Mouse (Mus musculus): Measurements from ENCODE around the gene Vwa1.
"Not testable (repeated sequence)": the region's sequence is repeated elsewhere in the genome, so short reads cannot be mapped to it uniquely, and the experiment has no call there.

The Vwa1 gene

DNA sequence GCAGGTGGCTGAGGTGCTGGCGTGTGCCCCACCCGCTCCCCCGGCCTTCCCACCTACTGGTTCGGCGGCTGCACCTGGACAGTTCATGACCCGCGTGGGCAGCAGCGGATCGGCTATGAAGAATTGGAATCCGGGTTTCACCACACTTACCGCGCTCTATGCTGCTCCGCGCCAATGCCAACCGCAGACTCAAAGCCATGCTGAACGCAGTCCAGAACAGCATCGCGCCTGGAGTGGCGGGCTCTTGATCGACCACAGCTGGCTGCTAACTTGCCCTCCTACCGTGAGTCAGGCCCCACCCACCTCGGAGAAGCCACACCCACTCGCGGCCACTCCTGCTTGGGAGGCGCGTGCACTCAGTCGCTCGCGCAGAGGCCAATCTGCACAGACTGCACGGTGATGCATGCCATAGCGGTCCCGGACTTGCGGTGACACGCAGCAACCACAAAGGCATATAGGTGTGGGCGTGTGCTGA, at the start of gene Vwa1:
TSS of gene Vwa1 (minus strand) at position 419 of the 475 bp plus-strand sequence.
- peak; percentile 53 to 74 for DNase-seq (ENCODE audit: low spot score in 2 of 2)

DNA sequence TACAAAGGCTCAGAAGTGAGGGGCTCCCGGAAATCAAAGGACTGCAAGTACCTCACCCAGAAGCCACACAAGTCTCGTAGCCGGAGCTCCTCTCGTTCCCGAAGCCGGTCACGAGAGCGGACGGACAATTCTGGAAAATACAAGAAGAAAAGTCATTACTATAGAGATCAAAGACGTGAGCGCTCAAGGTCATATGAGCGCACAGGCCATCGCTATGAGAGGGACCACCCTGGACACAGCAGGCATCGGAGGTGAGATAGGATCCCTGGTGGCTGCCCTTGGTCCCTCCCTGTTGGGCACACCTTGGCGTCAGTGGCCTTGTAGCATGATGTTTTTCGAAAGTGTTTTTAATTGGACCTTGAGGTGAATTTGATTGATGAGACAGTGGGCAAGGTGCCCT, 48.9 kb upstream of the Vwa1 start:
- DNase-seq (ENCODE audit: low spot score in 2 of 2), result no peak

DNA sequence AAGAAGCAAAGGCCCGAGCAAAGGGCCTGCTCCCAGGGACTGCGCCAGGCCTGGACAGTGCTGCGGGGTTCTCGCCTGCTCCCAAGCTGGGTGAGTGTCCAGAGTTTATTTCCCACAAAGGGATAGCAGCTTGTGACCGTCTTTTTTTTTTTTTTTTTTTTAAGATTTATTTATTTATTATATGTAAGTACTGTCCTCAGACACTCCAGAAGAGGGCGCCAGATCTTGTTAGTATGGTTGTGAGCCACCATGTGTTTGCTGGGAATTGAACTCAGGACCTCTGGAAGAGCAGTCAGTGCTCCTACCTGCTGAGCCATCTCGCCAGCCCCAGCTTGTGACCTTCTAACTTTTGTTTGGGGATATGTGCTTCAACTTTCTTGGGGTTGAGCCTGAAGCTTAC, 46.5 kb upstream of the Vwa1 start:
- DNase-seq (ENCODE audit: low spot score in 2 of 2), result no peak

DNA sequence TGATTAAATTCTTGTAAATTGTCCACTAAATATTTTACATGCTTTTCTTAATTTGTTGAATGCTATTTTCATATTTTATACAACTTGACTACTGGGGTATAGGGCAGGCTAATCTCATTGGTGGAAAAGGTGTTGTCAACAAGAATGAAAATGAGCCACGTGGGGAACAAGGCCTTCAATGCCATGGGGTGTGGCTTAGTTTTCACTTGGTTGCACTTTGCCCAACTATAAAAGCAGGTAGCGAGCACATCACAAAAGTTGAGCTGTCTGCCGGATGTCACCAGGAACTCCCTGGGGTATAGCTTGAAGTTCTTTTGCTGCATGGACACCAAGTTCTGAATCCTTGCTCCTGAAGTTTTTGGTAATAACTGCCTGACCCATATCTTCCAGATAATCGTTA, 43.0 kb upstream of the Vwa1 start:
- no peak for DNase-seq (ENCODE audit: low spot score in 2 of 2)

DNA sequence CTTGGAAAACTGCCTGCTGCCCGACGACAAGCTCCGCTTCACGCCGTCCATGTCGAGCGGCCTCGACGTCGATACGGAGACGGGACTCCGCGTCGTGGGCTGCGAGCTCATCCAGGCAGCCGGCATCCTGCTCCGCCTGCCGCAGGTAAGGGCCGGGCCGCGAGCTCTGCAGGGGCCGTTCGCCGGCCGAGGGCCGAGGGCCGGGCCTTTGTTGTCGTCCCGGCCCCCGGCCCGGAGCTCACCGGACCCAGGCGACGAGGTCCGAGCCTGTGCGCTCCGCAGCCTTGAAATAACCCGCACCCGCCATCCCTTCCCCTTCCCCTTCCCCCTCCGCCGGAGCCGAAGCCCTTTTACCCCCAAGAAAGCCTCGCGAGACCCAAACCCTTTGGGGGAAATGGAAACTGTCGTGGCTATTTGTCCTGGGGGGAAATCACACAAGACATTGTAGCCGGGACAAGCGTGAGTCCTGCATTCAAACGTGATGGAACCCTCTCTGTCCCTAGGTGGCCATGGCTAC, 38.2 kb upstream of the Vwa1 start:
- DNase-seq (ENCODE audit: low spot score in 2 of 2), result peak in 1 of 2 experiments; percentile 40

DNA sequence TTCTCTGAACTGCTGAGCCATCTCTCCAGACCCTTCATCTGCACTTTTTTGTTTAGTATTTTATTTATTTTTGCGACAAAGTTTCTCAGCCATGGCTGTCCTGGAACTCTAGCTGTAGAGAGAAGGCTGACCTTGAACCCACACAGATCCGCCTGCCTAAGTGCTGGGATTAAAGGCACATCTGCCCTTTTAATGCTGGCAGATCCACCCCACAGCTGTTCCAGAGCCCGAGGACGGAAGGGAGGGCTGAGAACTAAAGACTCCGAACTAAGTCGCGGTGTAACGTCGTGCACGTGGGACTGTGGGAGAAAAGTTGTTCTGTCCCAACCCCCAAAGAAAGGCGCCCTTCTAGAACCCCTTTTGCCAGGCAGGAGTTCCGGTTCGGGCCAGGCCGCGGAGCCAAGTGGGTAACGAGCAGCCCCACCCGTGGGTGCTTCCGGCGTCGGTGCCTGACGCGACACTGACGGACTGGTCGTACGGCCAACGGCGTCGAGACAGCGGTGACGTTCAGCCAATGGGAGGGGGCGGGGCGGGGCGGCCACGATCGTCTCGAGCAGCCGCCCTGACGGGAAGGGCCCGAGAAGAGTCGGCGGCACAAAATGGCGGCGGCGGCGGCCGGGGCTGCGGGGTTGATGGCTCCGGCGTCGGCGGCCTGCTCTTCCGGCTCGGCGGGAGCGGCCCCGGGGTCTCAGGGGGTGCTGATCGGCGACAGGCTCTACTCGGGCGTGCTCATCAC, 37.6 kb upstream of the Vwa1 start, which contains the start of gene Ccnl2:
TSS of gene Ccnl2 (plus strand) at position 561 of the 736 bp plus-strand sequence.
- peak; percentile 86 to 95 for DNase-seq (ENCODE audit: low spot score in 2 of 2)

DNA sequence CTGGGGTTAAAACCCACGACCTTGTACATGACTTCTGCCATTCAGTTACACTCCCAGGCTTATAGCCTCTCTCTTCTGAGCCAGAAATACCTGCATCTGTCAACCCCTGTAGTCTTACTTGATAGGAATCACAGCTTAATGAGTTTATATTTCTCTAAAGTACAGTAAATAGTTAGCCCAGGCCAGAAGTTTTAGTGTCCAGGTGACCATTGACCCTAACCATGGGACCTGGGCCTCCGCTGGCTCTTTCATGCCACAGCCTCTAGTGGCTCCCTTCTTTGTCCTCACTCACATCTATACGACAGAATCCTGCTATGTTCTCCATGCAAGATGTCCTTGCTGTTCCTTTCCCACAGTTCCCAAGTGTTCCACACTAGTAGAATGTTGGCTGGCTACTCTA, 33.3 kb upstream of the Vwa1 start:
- no peak for DNase-seq (ENCODE audit: low spot score in 2 of 2)

DNA sequence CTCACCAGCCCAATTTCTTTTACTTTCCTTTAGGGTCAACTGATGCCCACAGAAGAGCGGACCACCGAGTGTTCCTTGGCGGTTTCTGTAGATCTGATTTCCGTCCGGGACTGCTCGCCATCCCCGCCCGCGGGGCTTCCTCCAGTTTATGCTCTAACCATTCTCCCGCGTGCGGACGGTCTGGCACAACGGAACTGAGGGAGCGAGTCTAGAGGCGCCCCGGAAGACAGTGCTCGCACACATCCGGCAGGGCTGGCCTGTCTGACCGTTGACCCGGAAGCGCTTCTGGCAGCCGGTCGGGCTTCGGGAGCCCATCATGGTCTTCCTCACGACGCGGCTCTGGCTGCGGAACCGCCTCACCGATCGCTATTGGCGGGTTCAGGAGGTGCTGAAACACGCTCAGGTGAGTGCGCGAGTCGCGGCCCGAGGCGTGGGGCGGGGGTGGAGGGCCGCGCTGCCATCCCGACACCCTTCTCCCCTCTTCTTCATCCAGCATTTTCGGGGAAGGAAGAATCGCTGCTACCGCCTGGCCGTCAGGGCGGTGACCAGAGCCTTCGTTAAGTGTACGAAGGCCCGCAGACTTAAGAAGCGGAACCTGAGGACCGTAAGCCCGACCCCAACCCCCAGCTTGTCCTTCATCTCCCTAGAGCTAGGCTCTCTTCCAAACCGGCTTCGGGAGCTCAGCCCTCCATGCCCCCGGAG, 29.0 kb upstream of the Vwa1 start:
- DNase-seq (ENCODE audit: low spot score in 2 of 2), result peak; percentile 98 to 99

DNA sequence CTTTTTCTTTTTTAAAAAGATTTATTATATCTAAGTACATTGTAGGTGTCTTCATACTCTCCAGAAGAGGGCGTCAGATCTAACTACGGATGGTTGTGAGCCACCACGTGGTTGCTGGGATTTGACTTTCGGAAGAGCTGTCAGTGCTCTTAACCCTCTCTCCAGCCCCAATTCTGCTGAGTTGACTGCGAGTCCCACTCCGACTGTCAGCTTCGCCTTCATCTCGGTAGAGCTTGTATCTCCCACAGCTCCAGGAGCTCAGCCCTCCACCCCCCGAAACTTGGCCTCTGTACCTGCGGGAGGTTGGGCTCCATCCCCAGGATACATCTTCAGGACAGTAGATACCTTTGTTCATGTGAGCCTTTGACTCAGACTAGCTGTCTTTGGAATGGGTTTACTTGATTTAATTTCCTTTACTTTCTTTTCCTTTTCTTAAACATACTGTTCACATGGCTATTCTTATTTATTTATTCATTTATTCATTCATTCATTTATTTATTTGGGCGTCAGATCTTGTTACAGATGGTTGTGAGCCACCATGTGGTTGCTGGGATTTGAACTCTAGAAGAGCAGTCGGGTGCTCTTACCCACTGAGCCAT, 28.3 kb upstream of the Vwa1 start, which contains the start of gene Mrpl20:
TSS of gene Mrpl20 (plus strand) at position 138 of the 599 bp plus-strand sequence.
- DNase-seq (ENCODE audit: low spot score in 2 of 2), result no peak

DNA sequence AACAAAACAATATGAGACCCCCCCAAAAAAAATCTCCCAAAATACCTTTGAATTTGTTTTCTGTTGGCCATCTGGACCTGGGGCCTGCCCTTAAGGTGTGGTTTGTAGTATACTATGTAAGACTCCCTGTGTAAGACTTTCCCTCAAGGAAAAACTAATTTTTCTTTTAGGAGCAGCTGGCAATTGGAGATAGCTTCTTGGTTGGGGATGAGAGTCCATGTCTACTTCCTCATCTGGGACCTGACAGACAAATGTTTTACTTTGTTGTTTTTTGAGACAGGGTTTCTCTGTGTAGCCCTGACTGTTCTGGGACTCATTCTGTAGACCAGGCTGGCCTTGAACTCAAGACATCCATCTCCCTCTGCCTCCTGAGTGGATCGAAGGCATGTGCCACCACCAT, 27.6 kb upstream of the Vwa1 start:
- DNase-seq (ENCODE audit: low spot score in 2 of 2), result no peak

DNA sequence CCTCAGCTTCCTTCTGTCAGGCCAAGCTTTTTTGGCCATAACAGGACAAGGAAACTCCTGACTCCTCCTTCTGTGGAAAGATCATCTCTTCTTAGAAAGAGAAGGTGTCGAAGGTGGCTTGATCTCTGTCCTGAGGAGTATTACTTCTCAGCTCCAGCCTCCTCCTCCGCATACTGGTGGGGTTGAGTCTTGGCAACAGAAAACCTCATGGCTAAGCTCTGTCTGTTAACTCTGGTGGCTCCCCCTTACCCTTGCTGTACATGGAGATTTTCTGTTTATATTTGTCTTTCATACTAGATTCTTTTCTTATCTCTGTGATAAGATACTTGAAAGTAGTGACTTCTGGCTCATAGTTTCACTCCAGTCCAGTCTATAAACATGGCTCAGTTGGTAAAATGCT, 19.2 kb upstream of the Vwa1 start:
- no peak for DNase-seq (ENCODE audit: low spot score in 2 of 2)

DNA sequence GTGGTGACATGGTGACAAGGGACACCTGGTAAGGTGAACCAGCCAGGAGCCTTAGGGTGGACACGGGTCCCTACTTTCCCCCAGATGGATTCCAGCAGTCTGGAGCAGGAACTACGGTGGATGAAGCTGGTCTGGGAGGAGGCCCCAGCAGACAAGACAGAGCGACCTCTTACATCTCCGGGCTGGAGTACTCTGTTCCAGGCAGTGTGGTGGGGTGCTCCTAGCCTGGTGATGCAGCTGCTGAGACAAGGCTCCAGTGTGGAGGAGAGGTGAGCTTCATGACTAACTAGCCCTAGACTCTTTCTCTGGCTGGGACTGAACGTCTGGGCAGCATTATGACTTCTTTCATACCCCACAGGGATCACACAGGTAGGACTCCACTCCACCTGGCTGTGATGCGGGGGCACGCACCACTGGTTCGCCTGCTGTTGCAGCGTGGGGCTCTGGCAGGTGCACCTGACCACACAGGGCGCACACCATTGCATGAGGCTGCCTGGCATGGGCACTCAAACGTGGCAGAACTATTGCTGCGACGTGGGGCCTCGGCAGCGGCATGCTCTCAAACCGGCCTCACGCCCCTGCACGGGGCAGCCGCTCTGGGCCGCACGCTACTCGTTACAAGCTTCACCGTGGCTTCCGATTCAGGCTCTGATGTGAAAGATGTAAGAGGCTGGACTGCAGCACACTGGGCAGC, 16.9 kb upstream of the Vwa1 start:
- DNase-seq (ENCODE audit: low spot score in 2 of 2), result no peak

DNA sequence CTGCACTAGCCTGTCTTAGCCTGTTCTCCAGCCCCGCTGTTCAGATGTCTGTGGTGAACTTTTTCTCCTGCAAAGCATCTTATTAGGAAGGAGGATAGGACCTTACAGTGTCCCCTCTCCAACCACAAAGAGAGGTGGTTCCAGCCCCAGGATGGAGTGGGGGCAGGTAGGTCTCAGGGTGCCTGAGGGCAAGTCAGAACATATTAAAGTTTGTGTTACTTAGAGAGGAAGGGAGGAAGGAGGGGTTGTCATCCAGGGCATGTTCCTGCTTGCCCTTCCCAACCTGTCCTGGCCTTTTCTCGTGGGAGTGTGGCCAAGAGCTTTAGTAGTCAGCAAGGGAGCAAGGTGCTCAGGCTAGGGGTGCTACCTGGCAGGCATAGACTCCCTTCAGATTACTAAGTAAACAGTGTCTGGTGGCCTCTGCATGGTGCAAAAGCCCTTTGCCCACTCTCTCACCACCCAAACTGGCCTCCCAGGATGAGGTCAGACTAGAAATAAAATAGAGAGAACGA, 16.2 kb upstream of the Vwa1 start:
- no peak for DNase-seq (ENCODE audit: low spot score in 2 of 2)

DNA sequence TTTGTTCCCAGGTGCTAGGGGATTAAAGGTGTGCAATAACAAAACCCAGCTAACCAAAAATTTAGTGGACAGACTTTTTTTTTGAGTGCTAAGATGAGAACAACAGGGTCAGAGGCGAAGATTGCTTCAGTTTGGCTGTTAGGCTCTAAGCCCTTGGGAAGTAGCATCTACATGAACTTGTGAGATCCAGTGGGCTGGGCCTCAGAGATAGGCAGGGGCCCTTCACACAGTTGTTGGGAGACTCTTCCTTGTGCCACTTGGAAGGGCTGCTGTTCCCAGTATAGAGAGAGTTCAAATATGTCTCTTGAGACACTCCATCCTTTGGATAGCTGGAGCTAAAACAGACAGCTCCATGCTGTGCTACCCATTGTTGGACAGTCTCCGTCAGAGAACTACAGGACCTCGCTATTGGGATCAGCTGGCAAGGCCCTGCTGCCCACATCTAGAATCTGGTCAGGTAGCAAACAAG, 15.6 kb upstream of the Vwa1 start, which contains the start of gene Ankrd65:
TSS of gene Ankrd65 (plus strand) at position 419 of the 469 bp plus-strand sequence.
- DNase-seq (ENCODE audit: low spot score in 2 of 2), result no peak

DNA sequence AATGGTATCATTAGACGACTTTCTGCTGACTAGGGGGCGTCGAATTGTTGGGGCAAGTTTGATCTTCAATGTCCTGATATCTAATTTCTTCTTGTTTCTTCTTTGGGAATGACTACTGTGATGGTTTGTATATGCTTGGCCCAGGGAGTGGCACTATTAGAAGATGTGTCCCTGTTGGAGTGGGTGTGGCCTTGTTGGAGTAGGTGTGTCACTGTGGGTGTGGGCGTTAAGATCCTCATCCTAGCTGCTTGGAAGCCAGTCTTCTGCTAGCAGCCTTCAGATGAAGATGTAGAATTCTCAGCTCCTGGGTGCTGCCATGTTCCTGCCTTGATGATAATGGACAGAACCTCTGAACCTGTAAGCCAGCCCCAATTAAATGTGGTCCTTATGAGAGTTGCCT, 14.3 kb upstream of the Vwa1 start:
- DNase-seq (ENCODE audit: low spot score in 2 of 2), result not testable (repeated sequence)

DNA sequence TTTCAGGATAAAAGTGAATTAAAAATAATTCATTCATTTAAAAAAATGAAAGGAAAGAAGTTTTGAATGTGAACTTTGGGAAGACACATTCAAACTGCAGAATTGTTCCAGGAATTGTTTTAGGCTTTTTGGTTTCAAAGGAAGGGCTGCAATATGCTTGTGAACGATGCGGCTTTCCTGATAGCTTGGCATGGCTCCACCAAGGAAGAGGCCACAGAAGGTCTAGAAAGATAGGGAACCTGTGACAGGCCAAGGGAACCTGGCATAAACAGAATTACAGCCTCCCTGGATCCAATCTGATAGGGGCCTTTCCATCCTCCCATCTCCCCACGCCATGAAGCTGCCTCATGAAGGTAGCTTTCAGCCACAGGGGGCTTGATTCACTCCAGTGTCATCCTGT, 13.8 kb upstream of the Vwa1 start:
- DNase-seq (ENCODE audit: low spot score in 2 of 2), result no peak

DNA sequence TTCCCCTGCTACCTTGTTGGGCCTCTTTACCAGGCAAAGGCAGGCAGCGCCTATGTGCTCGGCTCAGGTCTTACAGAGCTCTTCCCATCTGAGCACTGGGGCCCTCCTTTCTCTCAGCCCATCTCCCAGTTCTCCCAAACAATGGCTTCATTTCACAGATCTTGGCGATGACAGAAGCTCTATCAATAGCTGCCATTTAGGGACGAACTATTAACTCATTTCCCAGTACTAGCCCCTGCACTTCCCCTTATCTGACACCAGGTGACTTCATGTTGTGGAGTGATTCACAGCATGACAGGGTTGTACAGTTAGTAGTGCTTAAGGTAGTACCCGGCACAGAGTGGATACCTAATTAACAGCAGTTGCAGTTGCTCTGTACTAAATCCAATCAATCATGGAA, 11.3 kb upstream of the Vwa1 start, which contains the start of gene Tmem88b:
TSS of gene Tmem88b (minus strand) at position 56 of the 400 bp plus-strand sequence.
- DNase-seq (ENCODE audit: low spot score in 2 of 2), result no peak

DNA sequence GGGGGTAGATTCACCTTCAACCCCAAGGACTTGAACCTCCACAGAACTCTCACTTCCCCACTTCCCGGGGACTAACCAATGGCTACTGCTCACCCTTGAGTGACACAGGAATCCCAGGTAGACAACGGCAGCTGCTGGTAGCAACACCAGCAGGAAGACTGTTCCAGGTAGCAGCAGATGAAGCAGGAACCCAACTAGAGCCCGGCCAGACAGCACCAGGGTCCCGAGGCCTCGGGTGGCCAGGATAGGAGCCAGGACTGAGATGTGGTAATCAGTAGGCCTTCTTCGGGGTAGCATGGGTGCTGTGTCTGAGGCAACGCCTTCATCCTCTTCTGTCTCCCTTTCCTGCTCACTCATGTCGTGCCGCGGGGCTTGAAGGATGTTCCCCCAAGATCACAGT, 10.7 kb upstream of the Vwa1 start:
- no peak for DNase-seq (ENCODE audit: low spot score in 2 of 2)

DNA sequence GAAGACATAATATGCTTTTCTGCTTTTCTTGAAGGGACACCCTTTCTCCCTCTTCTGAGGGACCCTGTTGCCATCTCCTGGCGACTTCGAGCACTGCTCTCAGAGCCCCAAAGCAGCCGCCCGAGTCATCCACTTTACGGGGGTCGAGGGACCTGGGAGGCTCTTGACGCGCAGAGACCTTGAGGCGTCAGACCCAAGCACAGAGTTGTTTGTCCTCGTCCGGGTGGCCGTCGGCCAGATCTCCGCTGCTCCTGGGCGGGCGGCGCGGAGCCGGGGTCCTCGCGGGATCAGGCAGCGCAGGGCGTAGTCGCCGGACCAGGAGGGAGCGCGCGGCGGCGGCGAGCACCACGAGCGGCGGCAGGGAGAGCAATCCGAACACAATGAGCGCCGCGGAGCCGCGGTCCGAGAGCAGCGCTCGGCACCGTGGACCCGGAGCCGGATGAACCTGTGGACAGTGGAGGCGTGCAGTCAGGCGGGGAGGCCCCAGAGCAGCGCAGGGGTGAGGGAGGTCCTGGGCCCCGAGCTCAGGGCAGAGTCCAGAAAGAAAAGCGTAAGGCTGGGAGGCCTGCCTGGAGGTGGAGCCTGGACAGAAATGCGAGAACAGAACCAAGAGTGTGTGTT, 9.7 kb upstream of the Vwa1 start:
- DNase-seq (ENCODE audit: low spot score in 2 of 2), result peak; percentile 73 to 84

DNA sequence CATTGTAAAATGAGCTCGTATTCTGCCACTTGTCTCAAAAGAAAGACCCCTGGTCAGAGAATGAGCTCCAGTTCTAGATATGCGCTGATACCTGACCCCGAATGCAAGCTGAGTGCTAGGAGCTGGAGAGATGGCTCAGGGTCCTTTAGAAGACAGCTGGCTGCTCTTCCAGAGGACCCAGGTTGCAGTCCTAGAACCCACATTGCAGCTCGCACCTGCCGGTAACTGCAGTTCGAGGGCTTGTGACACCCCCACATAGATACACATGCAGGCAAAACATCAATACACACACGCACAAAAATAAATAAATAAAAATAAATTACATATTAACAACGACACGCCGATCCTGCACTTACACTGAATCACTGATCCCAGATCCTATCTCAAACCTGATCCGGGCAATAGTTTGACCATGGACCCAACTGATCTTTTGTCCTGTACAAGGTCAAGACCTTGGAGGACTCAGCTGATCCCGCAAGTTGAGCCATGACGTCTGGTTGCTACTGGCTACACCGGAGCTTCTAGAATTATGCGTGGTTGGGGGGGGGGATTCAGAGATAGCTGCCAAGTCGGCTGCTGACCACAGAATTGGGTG, 9.1 kb upstream of the Vwa1 start:
- DNase-seq (ENCODE audit: low spot score in 2 of 2), result no peak
